Mouse (Mus musculus): ENCODE results near the gene Ibsp. TPM values are rescaled to one million over a fixed set of nuclear protein-coding genes. Genes with fewer than 3 reads are reported as not detected.

The Ibsp gene
- polyA plus RNA-seq, 1 experiment = not detected

DNA sequence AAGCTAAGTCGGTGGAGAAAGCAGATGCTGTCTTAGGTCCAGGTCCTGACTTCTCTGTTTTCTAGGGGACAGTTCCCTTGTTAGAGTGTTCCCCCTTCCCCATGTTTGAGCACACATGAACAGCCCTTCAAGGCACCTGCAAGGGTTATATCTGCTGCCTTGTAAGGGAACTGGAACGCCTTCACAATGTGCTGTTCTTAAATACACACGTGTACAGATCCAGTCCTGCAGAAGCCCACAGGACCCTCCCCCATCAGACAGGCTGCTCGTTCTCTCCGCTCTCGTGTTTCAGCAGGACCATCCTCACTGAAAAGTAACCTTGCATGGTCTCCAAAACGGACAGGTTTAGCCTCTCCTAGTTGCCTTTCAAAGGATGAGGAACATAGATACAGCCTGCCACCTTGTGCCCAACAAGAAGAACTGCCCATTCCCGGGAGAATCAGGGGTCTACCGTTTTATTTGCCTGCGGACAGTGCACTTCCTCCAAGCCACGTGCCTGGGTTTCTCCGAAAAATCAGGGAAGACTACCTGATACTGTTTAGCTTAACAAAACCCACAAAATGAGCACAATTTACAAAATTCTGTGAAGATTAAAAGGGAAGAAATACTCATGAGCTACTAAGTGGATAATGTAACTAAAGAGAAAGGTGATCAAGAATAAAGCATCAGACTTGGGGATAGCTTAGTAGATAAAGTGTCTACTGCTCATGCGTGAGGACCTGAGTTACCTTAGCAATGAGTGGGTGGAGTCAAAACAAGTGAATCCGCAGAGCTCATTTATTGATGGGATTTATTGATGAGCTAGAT, 40.9 kb downstream of the Ibsp start:
- TF ChIP-seq POLR2A (IDR thresholded peaks at IDR 0.05; ENCODE audit: low read depth, low read length) = no peak
- peak; percentile 19; the same call in 1 of the 2 replicates for TF ChIP-seq CTCF (IDR thresholded peaks at IDR 0.05; ENCODE audit: borderline replicate concordance, insufficient read depth, low read length)
- H3K4me3 ChIP-seq (ENCODE audit: insufficient read depth, low read length) = no peak overlapping the region
- no peak overlapping the region for H3K27ac ChIP-seq (ENCODE audit: insufficient read depth, low read length)
- H3K4me1 ChIP-seq (ENCODE audit: control insufficient read depth, insufficient read depth, low read length) = no peaks in the 10 kb centered on the region

DNA sequence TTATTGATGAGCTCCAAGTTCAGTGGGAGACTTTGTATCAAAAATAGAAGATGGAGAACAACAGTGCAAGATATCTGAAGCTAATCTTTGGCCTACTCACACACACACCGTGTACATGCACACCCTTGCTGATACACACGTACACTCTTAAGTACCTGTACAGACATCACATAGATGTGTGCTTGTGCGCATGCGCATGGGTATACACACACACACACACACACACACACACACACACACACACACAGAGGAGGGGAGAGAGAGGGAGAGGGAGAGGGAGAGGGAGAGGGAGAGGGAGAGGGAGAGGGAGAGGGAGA, 41.5 kb downstream of the Ibsp start:
- H3K4me3 ChIP-seq (ENCODE audit: insufficient read depth, low read length) = no peak overlapping the region
- no peak for TF ChIP-seq POLR2A (IDR thresholded peaks at IDR 0.05; ENCODE audit: low read depth, low read length)
- no peak for TF ChIP-seq CTCF (IDR thresholded peaks at IDR 0.05; ENCODE audit: borderline replicate concordance, insufficient read depth, low read length)
- H3K27ac ChIP-seq (ENCODE audit: insufficient read depth, low read length) = no peak overlapping the region
- no peaks in the 10 kb centered on the region for H3K4me1 ChIP-seq (ENCODE audit: control insufficient read depth, insufficient read depth, low read length)

DNA sequence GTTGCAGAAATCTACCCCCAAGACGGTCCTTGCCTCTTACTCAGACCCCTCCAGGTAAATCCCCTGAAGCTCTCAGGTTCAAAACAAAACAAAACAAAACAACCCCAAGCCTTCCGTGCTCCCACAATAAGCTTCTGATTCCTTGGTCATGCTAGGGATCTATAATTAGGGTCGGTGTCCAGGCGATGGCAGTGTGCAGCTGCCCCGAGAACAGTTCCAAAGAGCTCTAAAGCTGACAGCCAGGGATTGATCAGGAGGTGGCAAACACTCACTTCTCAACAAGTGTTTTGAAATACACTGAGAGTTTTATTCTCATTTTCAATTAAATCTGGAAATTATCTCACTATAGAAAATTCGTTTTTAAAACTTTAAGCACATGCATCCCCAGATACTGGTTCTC, 43.9 kb downstream of the Ibsp start:
- H3K4me3 ChIP-seq (ENCODE audit: insufficient read depth, low read length) = no peak overlapping the region
- TF ChIP-seq CTCF (IDR thresholded peaks at IDR 0.05; ENCODE audit: borderline replicate concordance, insufficient read depth, low read length) (peak; percentile 31; the same call in 1 of the 2 replicates), POLR2A (IDR thresholded peaks at IDR 0.05; ENCODE audit: low read depth, low read length) (no peak)
- H3K27ac ChIP-seq (ENCODE audit: insufficient read depth, low read length) = no peak overlapping the region

DNA sequence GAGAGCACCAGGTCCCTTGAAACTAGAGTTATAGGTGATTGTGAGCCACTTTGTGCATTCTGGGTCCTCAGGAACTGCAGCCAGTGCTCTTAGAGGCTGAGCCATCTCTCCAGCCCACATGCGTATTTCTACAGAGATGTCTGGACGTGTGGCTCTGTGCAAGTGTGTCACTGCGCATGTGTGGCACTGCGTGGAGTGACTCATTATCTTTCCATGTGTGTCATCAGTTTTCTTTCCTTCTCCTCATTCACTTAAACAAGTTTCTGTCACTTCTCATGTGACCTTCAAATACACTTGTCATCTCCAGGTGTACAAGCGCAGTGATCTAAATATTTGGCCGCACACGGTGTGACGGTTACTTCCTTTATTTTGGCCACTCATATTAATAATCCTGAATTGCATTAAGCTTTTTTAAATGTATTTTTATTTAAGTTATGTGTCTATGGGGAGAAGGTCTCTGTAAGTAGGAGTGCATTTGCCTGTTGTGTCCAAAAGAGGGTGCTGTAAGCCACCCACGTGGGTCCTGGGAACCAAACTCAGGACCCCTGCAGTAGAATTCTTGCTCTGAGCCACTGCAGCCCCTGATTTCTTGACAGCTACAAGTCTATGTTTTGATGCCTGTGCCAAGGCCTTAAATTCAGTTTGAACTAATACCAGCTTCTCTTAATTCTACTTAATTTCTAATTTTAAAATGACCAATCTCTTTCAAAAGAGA, 45.7 kb downstream of the Ibsp start:
- TF ChIP-seq CTCF (IDR thresholded peaks at IDR 0.05; ENCODE audit: borderline replicate concordance, insufficient read depth, low read length) = 0 out of 2 replicates have a peak, but pooled peaks have one; percentile 9
- no peak for TF ChIP-seq POLR2A (IDR thresholded peaks at IDR 0.05; ENCODE audit: low read depth, low read length)
- Histone ChIP-seq H3K4me3 (ENCODE audit: insufficient read depth, low read length) (no peak overlapping the region), H3K4me1 (ENCODE audit: control insufficient read depth, insufficient read depth, low read length) (no peaks in the 10 kb centered on the region), H3K27ac (ENCODE audit: insufficient read depth, low read length) (peak overlapping the region; percentile 20)

More for the DNA sequence above, 43.9 kb downstream of the Ibsp start:
- no peaks in the 10 kb centered on the region for H3K4me1 ChIP-seq (ENCODE audit: control insufficient read depth, insufficient read depth, low read length)

DNA sequence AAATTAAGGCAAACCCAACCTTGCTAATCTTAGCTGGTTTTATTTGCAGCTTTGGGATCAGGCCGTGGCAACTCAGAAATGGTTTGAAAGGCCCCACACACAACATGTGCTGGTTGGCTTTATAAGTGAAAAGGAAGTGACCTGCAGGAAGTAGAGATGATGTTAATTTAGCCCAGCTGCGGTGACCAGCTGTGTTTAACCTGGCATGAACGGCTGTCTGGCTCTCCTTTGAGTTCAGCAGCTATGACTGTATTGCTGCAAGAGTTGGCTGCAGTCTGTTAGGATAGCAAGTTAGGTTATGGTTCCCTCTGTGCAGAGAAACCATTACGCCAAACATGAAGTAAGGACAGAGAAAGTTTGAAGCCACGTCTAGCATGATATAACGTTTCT, 46.3 kb downstream of the Ibsp start:
- Histone ChIP-seq H3K4me1 (ENCODE audit: control insufficient read depth, insufficient read depth, low read length) (no peaks in the 10 kb centered on the region), H3K4me3 (ENCODE audit: insufficient read depth, low read length) (no peak overlapping the region), H3K27ac (ENCODE audit: insufficient read depth, low read length) (peak overlapping the region; percentile 20)
- no peak for TF ChIP-seq POLR2A (IDR thresholded peaks at IDR 0.05; ENCODE audit: low read depth, low read length)
- TF ChIP-seq CTCF (IDR thresholded peaks at IDR 0.05; ENCODE audit: borderline replicate concordance, insufficient read depth, low read length) = no peak

DNA sequence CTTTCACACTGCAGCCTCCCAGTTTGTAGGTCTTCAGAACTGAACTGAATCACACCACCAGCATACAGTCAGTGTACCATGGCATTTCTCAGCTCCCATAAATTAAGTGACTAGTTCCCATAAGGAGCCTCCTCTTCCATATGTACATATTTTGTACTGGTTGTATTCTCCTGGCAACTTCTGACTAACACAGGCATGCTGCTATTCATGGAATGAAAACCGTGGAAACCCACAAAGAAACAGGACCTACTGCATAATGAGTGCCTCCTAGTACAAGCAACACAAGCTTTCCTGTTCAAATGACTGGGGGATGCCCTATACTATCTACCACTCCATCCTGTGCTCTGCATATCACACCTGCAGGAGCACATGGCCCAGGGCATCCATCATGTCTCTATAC, 52.1 kb downstream of the Ibsp start:
- H3K4me1 ChIP-seq (ENCODE audit: control insufficient read depth, insufficient read depth, low read length) = peaks cover 7% of the 10 kb centered on the region
- H3K27ac ChIP-seq (ENCODE audit: insufficient read depth, low read length) = peak overlapping the region; percentile 72
- H3K4me3 ChIP-seq (ENCODE audit: insufficient read depth, low read length) = no peak overlapping the region
- TF ChIP-seq CTCF (IDR thresholded peaks at IDR 0.05; ENCODE audit: borderline replicate concordance, insufficient read depth, low read length) (no peak), POLR2A (IDR thresholded peaks at IDR 0.05; ENCODE audit: low read depth, low read length) (no peak)

DNA sequence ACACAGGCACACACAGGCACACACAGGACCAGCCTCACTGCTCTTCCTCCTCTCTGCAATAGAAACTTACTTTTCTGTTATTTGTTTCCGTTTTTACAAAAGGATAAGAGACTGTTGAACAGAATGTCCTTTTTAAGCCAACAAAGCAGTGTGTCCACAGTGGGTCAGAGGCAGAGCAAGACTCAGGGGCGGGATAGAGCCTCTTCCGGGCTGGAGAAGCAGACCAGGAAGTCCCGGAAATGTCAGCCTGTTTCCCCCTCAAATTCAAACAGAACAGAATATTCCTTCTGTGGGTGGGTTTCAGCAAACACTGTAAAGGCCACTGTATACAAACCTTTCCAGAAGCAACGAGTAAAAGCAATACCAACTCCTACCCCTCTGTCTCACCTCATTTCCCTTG, 52.9 kb downstream of the Ibsp start:
- peaks cover 7% of the 10 kb centered on the region for H3K4me1 ChIP-seq (ENCODE audit: control insufficient read depth, insufficient read depth, low read length)
- H3K27ac ChIP-seq (ENCODE audit: insufficient read depth, low read length) = no peak overlapping the region; the same call in 1 of the 2 replicates
- no peak overlapping the region for H3K4me3 ChIP-seq (ENCODE audit: insufficient read depth, low read length)
- TF ChIP-seq POLR2A (IDR thresholded peaks at IDR 0.05; ENCODE audit: low read depth, low read length) = no peak
- TF ChIP-seq CTCF (IDR thresholded peaks at IDR 0.05; ENCODE audit: borderline replicate concordance, insufficient read depth, low read length) = no peak

DNA sequence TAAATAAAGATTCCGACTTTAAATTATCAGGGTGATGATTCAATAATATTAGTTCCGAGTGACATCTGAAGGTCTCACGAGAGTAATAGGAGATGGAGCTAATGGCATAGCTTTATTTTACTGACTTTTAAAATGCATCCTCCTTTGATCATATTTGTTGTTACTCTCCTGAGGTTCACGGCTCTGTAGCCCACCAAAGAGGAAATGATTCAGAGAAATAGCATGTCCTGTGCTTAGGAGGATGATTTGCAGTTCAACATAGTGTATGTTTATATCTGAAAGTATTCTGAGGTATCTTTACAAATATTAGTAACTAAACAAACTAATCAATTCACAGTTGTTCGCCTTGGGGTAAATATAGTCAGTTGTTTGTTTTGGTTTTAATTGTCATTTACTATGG, 58.6 kb downstream of the Ibsp start:
- no peak overlapping the region for H3K4me3 ChIP-seq (ENCODE audit: insufficient read depth, low read length)
- no peak overlapping the region for H3K27ac ChIP-seq (ENCODE audit: insufficient read depth, low read length)
- H3K4me1 ChIP-seq (ENCODE audit: control insufficient read depth, insufficient read depth, low read length) = peaks cover 14% of the 10 kb centered on the region
- TF ChIP-seq POLR2A (IDR thresholded peaks at IDR 0.05; ENCODE audit: low read depth, low read length) (no peak), CTCF (IDR thresholded peaks at IDR 0.05; ENCODE audit: borderline replicate concordance, insufficient read depth, low read length) (no peak)

DNA sequence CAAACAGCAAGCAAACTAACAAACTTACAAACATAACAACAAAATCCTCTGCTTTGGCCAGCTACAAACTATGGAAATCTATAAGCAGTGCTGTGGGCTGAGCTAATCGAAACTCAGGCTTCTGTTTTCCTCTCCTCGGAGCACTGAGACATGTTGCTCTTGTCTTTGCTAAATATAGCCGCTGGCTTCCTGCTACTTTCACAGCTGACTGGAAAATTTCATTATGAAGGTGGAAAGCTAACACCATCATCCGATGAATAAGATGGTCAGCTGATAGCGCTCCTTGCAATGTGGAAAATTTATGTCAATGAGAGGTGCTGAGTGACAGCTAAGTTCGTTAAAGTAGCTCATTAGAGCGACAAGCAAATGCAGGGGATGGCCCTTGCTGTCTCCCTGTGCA, 59.6 kb downstream of the Ibsp start:
- no peak overlapping the region for H3K4me3 ChIP-seq (ENCODE audit: insufficient read depth, low read length)
- H3K4me1 ChIP-seq (ENCODE audit: control insufficient read depth, insufficient read depth, low read length) = peaks cover 14% of the 10 kb centered on the region
- peak overlapping the region; percentile 26; the same call in 1 of the 2 replicates for H3K27ac ChIP-seq (ENCODE audit: insufficient read depth, low read length)
- TF ChIP-seq CTCF (IDR thresholded peaks at IDR 0.05; ENCODE audit: borderline replicate concordance, insufficient read depth, low read length) (no peak), POLR2A (IDR thresholded peaks at IDR 0.05; ENCODE audit: low read depth, low read length) (no peak)

DNA sequence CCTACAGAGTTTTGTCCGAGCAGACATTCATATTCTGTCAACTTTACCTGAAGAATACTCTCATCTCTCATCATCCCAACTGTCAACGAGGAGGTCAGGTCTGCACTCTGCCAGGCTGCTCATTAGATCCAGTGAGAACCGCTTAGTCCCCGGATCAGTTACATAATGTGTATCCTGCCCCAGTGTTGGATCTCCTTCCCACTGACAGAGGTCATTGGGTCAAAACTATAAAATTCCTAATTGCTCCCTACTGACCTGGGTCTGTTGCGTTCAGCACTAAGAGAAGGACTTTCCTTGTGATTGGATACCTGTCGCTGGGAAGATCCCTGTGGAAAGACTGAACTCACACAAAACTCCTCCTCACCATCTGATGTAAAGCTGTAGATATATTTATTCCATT, 60.3 kb downstream of the Ibsp start:
- TF ChIP-seq CTCF (IDR thresholded peaks at IDR 0.05; ENCODE audit: borderline replicate concordance, insufficient read depth, low read length) (no peak), POLR2A (IDR thresholded peaks at IDR 0.05; ENCODE audit: low read depth, low read length) (no peak)

More for the DNA sequence above, 60.3 kb downstream of the Ibsp start:
- no peak overlapping the region for H3K27ac ChIP-seq (ENCODE audit: insufficient read depth, low read length)
- H3K4me3 ChIP-seq (ENCODE audit: insufficient read depth, low read length) = no peak overlapping the region
- peaks cover 14% of the 10 kb centered on the region for H3K4me1 ChIP-seq (ENCODE audit: control insufficient read depth, insufficient read depth, low read length)

Other genes with a start within 250 kb of the Ibsp start
- gene Gm17660, start 221.6 kb upstream of the Ibsp start, polyA plus RNA-seq (2011; ENCODE audit: insufficient read length, low read depth, missing spikeins) = not detected in 2 replicates
- 1.8 and 4.1 TPM in 2 replicates for gene Sparcl1, start 185.4 kb upstream of the Ibsp start, polyA plus RNA-seq (2011; ENCODE audit: insufficient read length, low read depth, missing spikeins)
- gene Dspp, start 128.5 kb upstream of the Ibsp start, polyA plus RNA-seq (2011; ENCODE audit: insufficient read length, low read depth, missing spikeins) = not detected in 2 replicates
- gene Dmp1, start 96.6 kb upstream of the Ibsp start, polyA plus RNA-seq (2011; ENCODE audit: insufficient read length, low read depth, missing spikeins) = 0.25 TPM in 1 of 2 replicates, not detected in the other
- not detected in 2 replicates for gene Mepe, start 26.2 kb downstream of the Ibsp start, polyA plus RNA-seq (2011; ENCODE audit: insufficient read length, low read depth, missing spikeins)
- gene Spp1, start 135.9 kb downstream of the Ibsp start, polyA plus RNA-seq (2011; ENCODE audit: insufficient read length, low read depth, missing spikeins) = 2,527 and 5,389 TPM in 2 replicates
- 108 and 119 TPM in 2 replicates for gene Pkd2, start 160.3 kb downstream of the Ibsp start, polyA plus RNA-seq (2011; ENCODE audit: insufficient read length, low read depth, missing spikeins)
- 6.5 and 7.2 TPM in 2 replicates for gene BC005561, start 209.2 kb downstream of the Ibsp start, polyA plus RNA-seq (2011; ENCODE audit: insufficient read length, low read depth, missing spikeins)